Mouse (Mus musculus): Measurements from ENCODE around the gene Ankrd52.

Ankrd52 gene

DNA sequence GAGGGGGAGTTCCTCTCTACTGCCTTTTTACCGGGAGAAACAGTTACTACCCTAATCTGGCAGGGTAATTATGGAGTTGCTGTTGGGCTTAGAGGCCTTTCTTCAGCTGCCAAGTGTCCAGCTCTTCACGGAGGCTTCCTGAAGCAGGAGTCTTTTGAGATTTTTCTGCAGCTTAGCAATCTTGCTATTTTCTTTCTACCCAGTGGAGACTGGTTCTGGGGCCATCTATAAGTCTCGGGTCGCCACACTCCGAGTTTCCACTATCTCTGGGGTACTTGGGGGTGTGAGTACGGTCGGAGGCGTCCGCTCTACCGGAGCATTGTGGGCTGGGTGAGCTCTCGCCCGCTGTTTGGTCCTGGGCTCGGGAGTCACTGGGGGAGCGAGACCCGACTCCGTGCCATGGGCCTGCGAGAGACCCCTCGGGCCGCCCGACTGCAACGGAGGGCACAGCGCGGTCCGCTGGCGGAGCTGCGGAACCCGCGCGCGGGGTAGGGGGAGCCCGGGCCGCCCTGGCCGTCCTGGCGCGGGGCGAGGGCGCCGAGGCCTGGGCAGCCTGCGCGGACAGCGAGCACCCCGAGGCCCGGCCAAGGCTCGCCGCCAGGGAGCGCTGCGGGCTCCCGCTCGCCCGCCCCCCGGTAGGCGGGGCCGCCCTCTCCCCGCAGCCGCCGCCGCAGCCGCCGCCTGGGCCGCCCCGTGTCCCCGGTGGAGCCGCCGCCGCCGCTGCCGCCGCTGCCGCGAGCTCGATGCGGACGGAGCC lies at the start of gene Ankrd52:
Ankrd52 (plus strand) TSS at position 661 of the 757 bp plus-strand sequence.
- in situ Hi-C loops (cut with MboI, MseI) = no loop called here

DNA sequence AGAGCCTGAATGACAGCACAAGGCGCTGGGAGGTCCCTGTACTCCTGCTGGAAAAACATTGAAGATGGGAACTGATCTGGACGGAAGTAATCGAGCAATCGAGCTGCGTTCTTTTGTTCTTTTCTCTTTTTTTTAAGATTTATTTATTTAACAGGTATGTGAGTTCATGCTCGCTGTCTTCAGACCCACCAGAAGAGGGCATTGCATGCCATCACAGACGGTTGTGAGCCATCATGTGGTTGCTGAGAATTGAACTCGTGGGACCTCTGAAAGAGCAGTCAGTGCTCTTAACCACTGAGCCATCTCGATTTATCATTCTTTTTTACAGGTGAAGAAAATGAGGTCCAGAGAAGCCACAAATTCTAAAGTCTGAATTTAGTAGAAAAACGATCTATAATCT lies 49.3 kb upstream of the Ankrd52 start:
- in situ Hi-C loops (cut with MboI, MseI) = no loop called here

DNA sequence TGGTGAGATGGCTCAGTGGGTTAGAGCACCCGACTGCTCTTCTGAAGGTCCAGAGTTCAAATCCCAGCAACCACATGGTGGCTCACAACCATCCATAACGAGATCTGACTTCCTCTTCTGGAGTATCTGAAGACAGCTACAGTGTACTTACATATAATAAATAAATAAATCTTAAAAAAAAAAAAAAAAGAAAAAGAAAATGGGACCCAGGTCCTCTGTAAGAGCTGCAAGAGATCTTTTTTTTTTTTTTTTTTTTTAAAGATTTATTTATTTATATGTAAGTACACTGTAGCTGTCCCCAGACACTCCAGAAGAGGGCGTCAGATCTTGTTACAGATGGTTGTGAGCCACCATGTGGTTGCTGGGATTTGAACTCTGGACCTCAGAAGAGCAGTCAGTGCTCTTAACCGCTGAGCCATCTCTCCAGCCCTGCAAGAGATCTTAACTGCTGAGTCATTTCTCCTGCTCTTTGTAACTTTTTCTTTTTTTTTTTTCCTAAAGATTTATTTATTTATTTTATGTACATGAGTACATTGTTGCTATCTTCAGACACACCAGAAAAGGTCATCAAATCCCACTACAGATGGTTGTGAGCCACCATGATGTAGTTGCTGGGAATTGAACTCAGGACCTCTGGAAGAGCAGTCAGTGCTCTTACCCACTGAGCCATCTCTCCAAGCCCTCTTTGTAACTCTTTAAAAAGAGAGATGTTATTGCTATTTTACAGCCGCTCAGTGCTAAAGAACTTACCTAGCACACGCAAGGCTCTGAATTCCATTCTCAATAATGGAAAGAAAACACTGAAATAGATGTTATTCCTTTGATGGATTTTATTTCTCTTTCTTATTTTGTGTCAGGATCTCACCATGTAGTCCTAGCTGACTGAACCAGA lies 44.3 kb upstream of the Ankrd52 start:
- in situ Hi-C loops (cut with MboI, MseI) = loop anchor here in 1 of 2 experiments (10.0 kb wide), 2 partner anchors 122 to 1008 kb away; partner anchors contain the start of genes Arhgap9 and Smarcc2

DNA sequence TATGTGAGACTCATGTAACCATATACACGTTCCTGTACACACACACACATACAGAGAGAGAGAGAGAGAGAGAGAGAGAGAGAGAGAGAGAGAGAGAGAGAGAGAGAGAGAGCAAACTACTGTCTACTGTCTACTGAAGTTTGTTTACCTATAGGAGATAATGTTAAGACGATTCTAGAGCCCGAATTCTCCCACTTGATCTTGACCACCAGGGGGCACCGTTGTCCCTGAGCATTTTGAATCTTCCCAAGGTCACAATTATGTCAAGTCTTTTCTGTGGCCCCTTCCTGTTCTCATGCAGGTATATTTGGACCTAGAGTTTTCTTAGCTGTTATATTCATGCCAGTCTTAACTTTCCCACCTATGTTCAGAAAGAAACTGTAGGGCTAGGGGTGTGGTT lies 41.3 kb upstream of the Ankrd52 start:
- in situ Hi-C loops (cut with MboI, MseI) = loop anchor here in 1 of 2 experiments (10.0 kb wide), 2 partner anchors 119 to 1011 kb away; partner anchors contain the start of genes Arhgap9 and Smarcc2

GRCm38 (mm10) chr10:128336195-128336594 lies 40.7 kb upstream of the Ankrd52 start:
- in situ Hi-C loops (cut with MboI, MseI) = loop anchor here in 1 of 2 experiments (10.0 kb wide), 2 partner anchors 119 to 1011 kb away; partner anchors contain the start of genes Arhgap9 and Smarcc2

- in situ Hi-C loops (cut with MboI, MseI) = loop anchor here in 1 of 2 experiments (10.0 kb wide), 2 partner anchors 118 to 1012 kb away; partner anchors contain the start of genes Arhgap9 and Smarcc2
These were observed 40.3 kb upstream of the Ankrd52 start for GRCm38 (mm10) chr10:128336597-128336996.

GRCm38 (mm10) chr10:128337306-128338181 lies 39.4 kb upstream of the Ankrd52 start, which contains the start of gene Cs:
Gene Cs, plus strand, starts transcription at chr10:128337734.
- in situ Hi-C loops (cut with MboI, MseI) = loop anchor here in 1 of 2 experiments (10.0 kb wide), 2 partner anchors 117 to 1013 kb away; partner anchors contain the start of genes Arhgap9 and Smarcc2

DNA sequence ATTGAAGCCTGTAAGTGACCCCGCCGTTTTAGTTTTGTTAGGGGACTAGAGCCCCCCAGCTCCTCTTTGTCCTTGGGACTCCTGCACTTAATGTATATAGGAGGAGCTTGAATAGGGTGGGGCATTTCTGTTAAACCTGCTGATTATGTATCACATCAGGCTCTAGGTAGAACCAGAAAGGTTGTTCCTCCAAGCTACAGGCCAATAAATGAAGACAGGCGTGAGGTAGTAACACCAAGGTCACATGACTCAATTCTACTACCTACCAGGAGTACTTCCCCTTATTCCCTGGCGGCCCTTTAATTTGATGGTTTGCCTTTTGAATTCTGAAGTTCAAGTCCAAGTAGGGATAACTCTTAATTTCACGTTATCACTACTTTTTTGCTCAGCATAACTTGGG lies 38.5 kb upstream of the Ankrd52 start:
- in situ Hi-C loops (cut with MboI, MseI) = loop anchor here in 1 of 2 experiments (10.0 kb wide), 2 partner anchors 116 to 1014 kb away; partner anchors contain the start of genes Arhgap9 and Smarcc2

DNA sequence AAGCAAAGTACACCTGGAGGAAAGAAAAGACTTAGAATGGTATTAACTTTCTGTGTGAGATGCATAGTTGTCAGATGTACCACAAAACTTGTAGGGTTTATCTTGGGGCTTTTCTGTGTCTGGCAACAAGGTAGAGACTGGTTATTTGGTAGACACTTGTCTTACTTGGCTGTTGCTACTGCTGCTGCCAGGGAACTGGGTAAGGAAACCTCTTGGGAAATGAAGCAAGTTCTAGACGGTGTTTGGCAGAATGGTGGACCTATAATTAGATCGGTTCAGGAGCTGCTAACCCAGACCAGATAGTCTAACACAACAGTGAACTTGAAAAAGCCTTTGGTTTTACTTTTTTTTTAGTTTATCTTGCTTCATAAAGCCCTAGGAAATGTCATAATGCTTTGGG lies 38.0 kb upstream of the Ankrd52 start:
- in situ Hi-C loops (cut with MboI, MseI) = loop anchor here in 1 of 2 experiments (10.0 kb wide), 2 partner anchors 116 to 1014 kb away; partner anchors contain the start of genes Arhgap9 and Smarcc2

DNA sequence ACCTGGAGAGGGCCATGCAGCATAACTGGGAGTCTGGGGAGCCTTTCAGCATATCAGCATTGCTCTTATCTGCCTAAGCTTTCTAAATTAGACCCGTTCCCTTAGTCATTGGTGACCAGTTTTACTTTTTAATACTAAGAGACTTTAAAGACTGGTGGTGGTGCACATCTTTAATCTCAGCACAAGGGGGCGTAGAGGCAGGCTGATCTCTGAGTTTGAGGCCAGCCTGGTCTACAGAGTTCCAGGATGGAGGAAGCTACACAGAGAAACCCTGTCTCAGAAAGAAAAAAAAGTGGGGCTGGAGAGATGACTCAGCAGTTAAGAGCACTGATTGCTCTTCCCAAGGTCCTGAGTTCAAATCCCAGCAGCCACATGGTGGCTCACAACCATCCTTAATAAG lies 36.7 kb upstream of the Ankrd52 start:
- in situ Hi-C loops (cut with MboI, MseI) = no loop called here

GRCm38 (mm10) chr10:128343436-128343835 lies 33.5 kb upstream of the Ankrd52 start:
- in situ Hi-C loops (cut with MboI, MseI) = no loop called here

- in situ Hi-C loops (cut with MboI, MseI) = no loop called here
These were observed 32.2 kb upstream of the Ankrd52 start for GRCm38 (mm10) chr10:128344568-128345275.

DNA sequence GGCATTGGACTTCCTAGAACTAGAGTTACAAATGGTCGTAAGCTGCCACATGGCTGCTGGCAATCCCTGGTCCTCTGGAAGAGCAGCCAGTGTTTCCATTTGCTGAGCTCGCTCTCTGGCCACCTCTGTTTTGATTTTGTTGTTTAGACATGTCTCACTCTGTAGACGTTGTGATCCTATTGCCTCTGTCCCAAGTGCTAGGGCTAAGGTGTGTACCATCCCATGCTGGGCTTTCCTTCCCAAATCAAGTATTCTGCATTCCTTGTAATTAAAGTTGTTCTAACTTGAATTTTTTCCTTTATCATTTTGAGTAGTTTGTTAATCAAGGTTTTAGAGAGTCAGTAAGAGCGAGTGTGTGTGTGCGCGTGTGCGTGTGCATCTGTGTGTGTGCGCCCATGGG lies 29.4 kb upstream of the Ankrd52 start:
- in situ Hi-C loops (cut with MboI, MseI) = no loop called here

DNA sequence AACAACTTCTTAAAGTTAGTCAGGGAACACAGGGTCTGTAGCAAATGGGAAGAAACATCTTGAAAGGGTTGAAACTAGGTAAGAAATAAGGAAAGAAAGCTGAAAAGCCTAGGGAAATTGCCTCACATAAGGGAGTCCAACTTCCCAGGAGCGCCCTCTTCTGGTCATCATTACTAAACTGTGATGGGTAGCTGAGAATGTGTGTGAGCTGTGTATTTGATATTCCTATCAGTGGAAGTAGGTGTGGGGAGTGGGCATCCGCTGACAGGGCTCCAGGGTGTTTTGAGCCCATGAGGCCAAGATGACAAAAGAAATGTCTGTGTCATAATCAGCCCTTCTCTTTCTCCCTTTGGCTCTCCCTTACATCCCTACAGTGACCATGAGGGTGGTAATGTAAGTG lies 18.1 kb upstream of the Ankrd52 start:
- in situ Hi-C loops (cut with MboI, MseI) = no loop called here

- in situ Hi-C loops (cut with MboI, MseI) = no loop called here
These were observed 17.7 kb upstream of the Ankrd52 start for GRCm38 (mm10) chr10:128359226-128359625.

- in situ Hi-C loops (cut with MboI, MseI) = loop anchor here in 1 of 2 experiments (10.0 kb wide), 1 partner anchor 1973 kb away; no protein-coding TSS in a partner anchor
These were observed 15.1 kb upstream of the Ankrd52 start for GRCm38 (mm10) chr10:128361836-128362235.

DNA sequence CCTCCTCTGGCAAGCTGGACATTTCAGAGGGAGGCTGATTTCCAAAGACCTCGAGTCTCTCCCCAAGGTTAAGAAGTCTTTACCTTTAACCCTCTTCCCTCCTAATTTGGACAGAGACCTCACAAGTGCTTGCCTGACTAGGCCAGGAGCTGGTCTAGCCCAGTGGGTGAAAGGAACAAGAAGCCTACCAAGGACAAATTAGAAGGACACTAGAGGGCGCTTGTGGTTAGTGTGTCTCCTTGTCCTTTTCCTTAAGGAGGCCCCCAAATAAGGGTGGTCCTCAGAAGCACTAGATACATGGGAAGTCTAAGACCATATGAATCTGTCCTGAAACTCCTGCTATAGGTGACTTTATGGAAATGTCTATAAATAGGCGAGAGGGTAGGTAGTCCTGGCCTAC lies 14.3 kb upstream of the Ankrd52 start:
- in situ Hi-C loops (cut with MboI, MseI) = loop anchor here in 1 of 2 experiments (10.0 kb wide), 1 partner anchor 1972 kb away; no protein-coding TSS in a partner anchor

DNA sequence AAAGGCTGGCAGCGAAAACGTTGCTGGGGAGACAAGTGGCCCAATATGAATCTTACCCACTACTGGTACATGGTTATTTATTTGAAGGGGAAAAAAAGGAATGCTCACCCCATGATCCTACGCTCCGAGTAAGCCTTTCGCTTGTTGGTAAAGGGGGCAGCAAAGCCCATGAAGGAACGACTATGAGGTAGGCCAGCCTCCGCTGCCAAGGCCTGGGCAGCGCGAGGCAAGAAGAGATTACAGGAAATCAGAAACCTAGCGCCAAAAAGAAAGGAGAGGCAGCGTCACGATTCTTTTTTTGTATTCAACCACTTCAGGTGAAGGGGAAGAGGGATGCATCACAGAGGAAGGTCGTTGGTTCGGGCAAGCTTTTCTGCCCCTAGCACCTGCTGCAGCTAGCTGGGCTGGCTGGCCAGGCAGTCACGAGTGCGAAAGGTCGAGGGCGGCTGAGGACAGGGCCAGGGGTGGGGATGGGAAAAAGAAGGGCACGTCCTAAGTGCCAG lies 9.0 kb upstream of the Ankrd52 start:
- in situ Hi-C loops (cut with MboI, MseI) = loop anchor here in 1 of 2 experiments (10.0 kb wide), 1 partner anchor 1967 kb away; no protein-coding TSS in a partner anchor

Data from T-helper 17 cell (primary cell).